Mouse (Mus musculus) testis, adult 2 months (tissue): Measurements from ENCODE around the gene Zfp580.

Experiments
- CTCF ChIP-seq: fragments of 200-500 bp; IDR thresholded peaks from 2 replicates; pipeline ENCODE4 v1.5.1; 2012; ENCODE audit warnings: low read depth, mild to moderate bottlenecking, inconsistent platforms, low read length, moderate library complexity; ENCODE audit not compliant: control insufficient read depth, insufficient read depth, insufficient replicate concordance
- POLR2A ChIP-seq: fragments of 200-500 bp; IDR thresholded peaks from 2 replicates; pipeline ENCODE4 v1.6.1; 2012; ENCODE audit warnings: low read depth, mild to moderate bottlenecking, inconsistent platforms, low read length, moderate library complexity; ENCODE audit not compliant: control insufficient read depth

- no peak for TF ChIP-seq CTCF
- TF ChIP-seq POLR2A: no peak
Measured at GRCm38 (mm10) chr7:5052438-5052837, 1.1 kb downstream of the Zfp580 start.
